Mouse (Mus musculus) CD4-positive, CD25-positive, alpha-beta regulatory T cell (primary cell): ENCODE data around the gene Vmn2r70. TPM values are rescaled to one million over a fixed set of nuclear protein-coding genes. Genes with fewer than 3 reads are reported as not detected.

ENCODE experiments used
- polyA plus RNA-seq: library from polyadenylated mRNA; unstranded; fragments of 100-300 nt; shearing (Covaris generic); gene quantifications from one replicate; pipeline ENCODE4 v1.2.1, GENCODE M21; 2017

Gene Vmn2r70
- polyA plus RNA-seq: 0.02 TPM

DNA sequence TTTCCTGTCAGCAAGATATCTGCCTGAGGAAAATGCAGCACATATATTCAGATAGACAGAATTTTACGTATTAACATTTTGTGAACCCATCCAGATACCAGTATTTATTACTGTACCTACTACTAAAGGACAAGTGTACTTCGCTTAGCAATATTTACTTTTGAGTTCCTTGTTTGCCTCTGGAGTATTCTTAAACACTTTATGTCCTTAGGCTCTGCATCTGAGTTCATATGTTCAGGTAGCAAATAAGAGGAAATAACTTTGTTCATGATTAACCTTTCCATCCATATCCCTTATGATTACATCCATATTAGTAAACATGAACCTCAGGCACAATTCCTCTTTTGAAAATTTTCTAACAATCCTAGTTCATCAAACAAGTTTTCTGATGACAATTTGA is at the start of gene Vmn2r70:
Gene Vmn2r70 (minus strand): TSS at position 101 of the 400 bp plus-strand sequence.

DNA sequence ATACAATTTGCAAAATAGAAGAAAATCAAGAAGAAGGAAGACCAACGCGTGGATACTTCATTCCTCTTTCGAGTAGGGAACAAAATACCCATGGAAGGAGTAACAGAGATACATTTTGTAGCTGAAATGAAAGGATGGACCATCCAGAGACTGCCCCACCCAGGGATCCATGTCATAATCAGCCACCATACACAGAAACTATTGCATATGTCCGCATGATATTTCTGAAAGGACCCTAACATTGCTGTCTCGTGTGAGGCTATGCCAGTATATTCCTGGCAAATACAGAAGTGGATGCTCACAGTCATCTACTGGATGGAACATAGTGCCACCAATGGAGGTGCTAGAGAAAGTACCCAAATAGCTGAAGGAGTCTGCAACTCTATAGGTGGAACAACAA is 6.2 kb downstream of the Vmn2r70 start, which contains the start of gene Vmn2r71:
Gene Vmn2r71 (plus strand): TSS at position 301 of the 400 bp plus-strand sequence.

Other genes with a start within 250 kb of the Vmn2r70 start
- gene Vmn2r69, start 153.3 kb downstream of the Vmn2r70 start, polyA plus RNA-seq: 0.01 TPM
- not detected for gene Vmn2r71, start 6.1 kb downstream of the Vmn2r70 start, polyA plus RNA-seq
- 0.04 TPM for gene Vmn2r72, start 185.9 kb upstream of the Vmn2r70 start, polyA plus RNA-seq